Mouse (Mus musculus): Measurements from ENCODE around the gene Iqgap2.

- TF ChIP-seq CTCF (IDR thresholded peaks at IDR 0.05; ENCODE audit: extremely low read depth, insufficient read depth, low read length) (no peak), POLR2A (IDR thresholded peaks at IDR 0.05; ENCODE audit: extremely low read depth, insufficient read depth, low read length) (no peak)
Measured at GRCm38 (mm10) chr13:95805469-95806166, 86.1 kb downstream of the Iqgap2 start.

Data from cortical plate, adult 2 months (tissue).